In genomic region chr3:51847262-51847661, GRCm38 (mm10) we compare ENCODE assay signal across 19 mouse cellular contexts.
DNase-seq lines count a peak whose midpoint lies in the region; ATAC-seq and TF ChIP-seq lines count a peak whose summit lies in the region.
"Had no signal": no experiment of that assay in that cellular context is flagged by ENCODE, and none has a peak within 500 bp of the region (broad histone marks: within the 10 kb centered on the region; RNA-seq: fewer than 3 reads in every experiment).

No protein-coding gene starts in this region.

- H3K27ac ChIP-seq in kidney, postnatal 0 days, result no peak overlapping the region
- no peak overlapping the region for H3K27ac ChIP-seq in kidney, embryonic 16.5 days (ENCODE audit: low read length)
- H3K27ac ChIP-seq in cerebellum, adult 2 months (ENCODE audit: insufficient read depth, low read length), result no peak overlapping the region
- H3K27ac ChIP-seq: embryonic facial prominence, embryonic 12.5 days; liver, embryonic 13.5 days; macrophage; midbrain, embryonic 15.5 days; neural tube, embryonic 13.5 days; stomach, embryonic 15.5 days had no signal

- no peaks in the 10 kb centered on the region for H3K27me3 ChIP-seq in kidney, postnatal 0 days (ENCODE audit: insufficient read depth, low read length)
- no peaks in the 10 kb centered on the region for H3K27me3 ChIP-seq in kidney, embryonic 16.5 days (ENCODE audit: insufficient read depth, low read length)
- no peaks in the 10 kb centered on the region for H3K27me3 ChIP-seq in cerebellum, adult 2 months (ENCODE audit: control insufficient read depth, insufficient read depth, low read length)
- H3K27me3 ChIP-seq: embryonic facial prominence, embryonic 12.5 days; liver, embryonic 13.5 days; midbrain, embryonic 15.5 days; neural tube, embryonic 13.5 days; stomach, embryonic 15.5 days had no signal

- no peaks in the 10 kb centered on the region for H3K4me1 ChIP-seq in kidney, postnatal 0 days (replicated peaks; ENCODE audit: insufficient read depth, low read length)
- H3K4me1 ChIP-seq in kidney, embryonic 16.5 days (ENCODE audit: insufficient read depth, low read length), result peaks cover 3% of the 10 kb centered on the region; the same call in 1 of the 2 replicates
- H3K4me1 ChIP-seq in cerebellum, adult 2 months (ENCODE audit: control insufficient read depth, insufficient read depth, low read length), result peaks cover under 1% of the 10 kb centered on the region; the same call in 1 of the 2 replicates
- H3K4me1 ChIP-seq: embryonic facial prominence, embryonic 12.5 days had no signal

- no peak overlapping the region for H3K4me2 ChIP-seq in kidney, postnatal 0 days (ENCODE audit: low read length)
- H3K4me2 ChIP-seq in kidney, embryonic 16.5 days (replicated peaks; ENCODE audit: low read depth, low read length), result no peak overlapping the region
- H3K4me2 ChIP-seq: embryonic facial prominence, embryonic 12.5 days; heart, embryonic 11.5 days; liver, embryonic 13.5 days; midbrain, embryonic 15.5 days; neural tube, embryonic 13.5 days; stomach, embryonic 15.5 days had no signal

- no peak overlapping the region for H3K4me3 ChIP-seq in kidney, postnatal 0 days (replicated peaks; ENCODE audit: low read depth, low read length)
- no peak overlapping the region for H3K4me3 ChIP-seq in kidney, embryonic 16.5 days (ENCODE audit: low read length)
- H3K4me3 ChIP-seq in cerebellum, adult 2 months (replicated peaks; ENCODE audit: insufficient read depth, low read depth, low read length), result no peak overlapping the region
- H3K4me3 ChIP-seq: embryonic facial prominence, embryonic 12.5 days; liver, embryonic 13.5 days; midbrain, embryonic 15.5 days; neural tube, embryonic 13.5 days; stomach, embryonic 15.5 days had no signal

- no peak for TF ChIP-seq POLR2A in cerebellum, adult 2 months (IDR thresholded peaks at IDR 0.05; ENCODE audit: borderline replicate concordance, insufficient read depth, low read length)

- 0 out of 2 replicates have a peak, but pooled peaks have one; percentile 15 for TF ChIP-seq CTCF in kidney, postnatal 0 days (IDR thresholded peaks at IDR 0.05; ENCODE audit: low read depth)
- no peak for TF ChIP-seq CTCF in cerebellum, adult 2 months (IDR thresholded peaks at IDR 0.05; ENCODE audit: borderline replicate concordance, insufficient read depth, low read depth, low read length)

- no peaks in the 10 kb centered on the region for H3K36me3 ChIP-seq in kidney, postnatal 0 days (ENCODE audit: insufficient read depth, low read length)
- no peaks in the 10 kb centered on the region for H3K36me3 ChIP-seq in kidney, embryonic 16.5 days (ENCODE audit: insufficient read depth, low read length)
- H3K36me3 ChIP-seq: embryonic facial prominence, embryonic 12.5 days; liver, embryonic 13.5 days; midbrain, embryonic 15.5 days; neural tube, embryonic 13.5 days; stomach, embryonic 15.5 days had no signal

- no peak for ATAC-seq in kidney, postnatal 0 days (replicated peaks; ENCODE audit: low FRiP score, low read depth)
- no peak for ATAC-seq in kidney, embryonic 16.5 days (ENCODE audit: low FRiP score, low TSS enrichment)
- ATAC-seq in granulocyte monocyte progenitor cell, adult 5-6 weeks (replicated peaks; ENCODE audit: poor library complexity, severe bottlenecking), result peak; percentile 91
- ATAC-seq: inflammation-experienced regulatory T-cells, adult 6 months; midbrain, embryonic 15.5 days had no signal

- WGBS in kidney, postnatal 0 days, result 83% methylated on average over 4 of the region's 4 CpGs
- WGBS in kidney, embryonic 16.5 days, result 83% methylated on average over 4 of the region's 4 CpGs
- WGBS in cerebellum, adult 2 months, result 95% methylated on average over 4 of the region's 4 CpGs

- no peak overlapping the region for H3K9ac ChIP-seq in kidney, postnatal 0 days (ENCODE audit: low read depth, low read length)
- no peak overlapping the region for H3K9ac ChIP-seq in kidney, embryonic 16.5 days (replicated peaks; ENCODE audit: low read length)
- H3K9ac ChIP-seq: embryonic facial prominence, embryonic 12.5 days; liver, embryonic 13.5 days; midbrain, embryonic 15.5 days; neural tube, embryonic 13.5 days; stomach, embryonic 15.5 days had no signal

- no peaks in the 10 kb centered on the region for H3K9me3 ChIP-seq in kidney, postnatal 0 days (replicated peaks; ENCODE audit: low read length)
- no peaks in the 10 kb centered on the region for H3K9me3 ChIP-seq in kidney, embryonic 16.5 days (ENCODE audit: low read length)
- H3K9me3 ChIP-seq: embryonic facial prominence, embryonic 12.5 days; liver, embryonic 13.5 days; midbrain, embryonic 15.5 days; neural tube, embryonic 13.5 days; stomach, embryonic 15.5 days had no signal

- DNase-seq in kidney, postnatal 0 days (ENCODE audit: low spot score), result no peak
- peak; percentile 20 to 34 for DNase-seq in B cell, adult 2 months
- DNase-seq in thymus, postnatal 0 days (ENCODE audit: low spot score), result peak; percentile 43
- no peak for DNase-seq in left cerebral cortex, adult 9 months (ENCODE audit: low spot score in 2 of 2)
- no peak for DNase-seq in testis, postnatal 10 days (ENCODE audit: low spot score)
- no peak for DNase-seq in cerebellum, adult 2 months
- DNase-seq: gastrocnemius, postnatal 10 days; heart, postnatal 4 days; kidney, postnatal 10 days; liver, embryonic 13.5 days had no signal

Comparison
In these comparisons a context has a peak if more than half of its experiments do, and no peak if none do; other contexts are left out.
1. DNase-seq: peak in B cell, adult 2 months (2 of 2) and thymus, postnatal 0 days (single experiment); none in kidney, postnatal 0 days (single experiment), left cerebral cortex, adult 9 months (0 of 2), testis, postnatal 10 days (single experiment) and cerebellum, adult 2 months (0 of 2).